Mouse (Mus musculus): ENCODE results near the gene Opn3. TPM values are rescaled to one million over a fixed set of nuclear protein-coding genes. Genes with fewer than 3 reads are reported as not detected.

The Opn3 gene
- total RNA-seq (2012; rRNA removed), result 1.5 and 2.5 TPM in 2 replicates

- Histone ChIP-seq H3K4me1 (ENCODE audit: control insufficient read depth in 2 of 2, insufficient read depth in 2 of 2, low read length in 2 of 2, poor library complexity in 1 of 2) (no peaks in the 10 kb centered on the region), H3K9ac (ENCODE audit: insufficient read depth, low read depth, low read length, poor library complexity, severe bottlenecking) (peak within 1 kb of the TSS; percentile 85), H3K9me3 (ENCODE audit: control insufficient read depth, insufficient read depth, low read depth, low read length) (no peaks in the 10 kb centered on the region), H3K27ac (ENCODE audit: insufficient read depth, low read depth, low read length, poor library complexity, severe bottlenecking) (peak within 1 kb of the TSS; percentile 54; the same call in 1 of the 2 replicates), H3K36me3 (ENCODE audit: control insufficient read depth, insufficient read depth, low read length, poor library complexity, severe bottlenecking) (peaks cover 5% of the 10 kb centered on the region), H3K4me3 (ENCODE audit: insufficient read depth in 1 of 2, low read depth in 1 of 2, low read length in 2 of 2, poor library complexity in 1 of 2, severe bottlenecking in 1 of 2) (peak within 1 kb of the TSS; percentile 72 to 95)
- TF ChIP-seq MAFK (IDR thresholded peaks at IDR 0.05; ENCODE audit: insufficient read depth, low read depth, low read length) (no peak), ZC3H11A (IDR thresholded peaks at IDR 0.05; ENCODE audit: borderline replicate concordance, low read depth, low read length) (no peak), HCFC1 (IDR thresholded peaks at IDR 0.05; ENCODE audit: borderline replicate concordance, insufficient read depth, low read length) (0 out of 2 replicates have a peak, but pooled peaks have one; percentile 45), ZNF384 (IDR thresholded peaks at IDR 0.05; ENCODE audit: low read depth, low read length) (no peak), CHD2 (IDR thresholded peaks at IDR 0.05; ENCODE audit: low read depth, low read length) (no peak)
- DNase-seq (ENCODE audit: low read depth, low spot score), result peak; percentile 96
- in situ Hi-C loops (cut with MboI; ENCODE audit: low sequenced_read_pairs in 2 of 2, unreplicated experiment in 2 of 2), result no loop called here
Measured at GRCm38 (mm10) chr1:175692246-175692996, at the start of gene Opn3, which contains the start of gene Chml. TSS of gene Opn3 (minus strand) at chr1:175692776. TSS of gene Chml (minus strand) at chr1:175692901.

GRCm38 (mm10) chr1:175725771-175726170, 33.2 kb upstream of the Opn3 start:
- DNase-seq (ENCODE audit: low read depth, low spot score), result no peak
- no peak for TF ChIP-seq ZNF384 (IDR thresholded peaks at IDR 0.05; ENCODE audit: low read depth, low read length)
- no peak for TF ChIP-seq ZC3H11A (IDR thresholded peaks at IDR 0.05; ENCODE audit: borderline replicate concordance, low read depth, low read length)
- Histone ChIP-seq H3K4me1 (ENCODE audit: control insufficient read depth in 2 of 2, insufficient read depth in 2 of 2, low read length in 2 of 2, poor library complexity in 1 of 2) (no peaks in the 10 kb centered on the region), H3K4me3 (ENCODE audit: insufficient read depth in 1 of 2, low read depth in 1 of 2, low read length in 2 of 2, poor library complexity in 1 of 2, severe bottlenecking in 1 of 2) (no peak overlapping the region), H3K9ac (ENCODE audit: insufficient read depth, low read depth, low read length, poor library complexity, severe bottlenecking) (no peak overlapping the region), H3K9me3 (ENCODE audit: control insufficient read depth, insufficient read depth, low read depth, low read length) (no peaks in the 10 kb centered on the region), H3K36me3 (ENCODE audit: control insufficient read depth, insufficient read depth, low read length, poor library complexity, severe bottlenecking) (no peaks in the 10 kb centered on the region), H3K27ac (ENCODE audit: insufficient read depth, low read depth, low read length, poor library complexity, severe bottlenecking) (no peak overlapping the region)
- in situ Hi-C loops (cut with MboI; ENCODE audit: low sequenced_read_pairs in 2 of 2, unreplicated experiment in 2 of 2), result no loop called here

- no peak for TF ChIP-seq HCFC1 (IDR thresholded peaks at IDR 0.05; ENCODE audit: borderline replicate concordance, insufficient read depth, low read length)
- TF ChIP-seq MAFK (IDR thresholded peaks at IDR 0.05; ENCODE audit: insufficient read depth, low read depth, low read length), result no peak
- TF ChIP-seq ZC3H11A (IDR thresholded peaks at IDR 0.05; ENCODE audit: borderline replicate concordance, low read depth, low read length), result no peak
- no peak for TF ChIP-seq ZNF384 (IDR thresholded peaks at IDR 0.05; ENCODE audit: low read depth, low read length)
- TF ChIP-seq CHD2 (IDR thresholded peaks at IDR 0.05; ENCODE audit: low read depth, low read length), result no peak
Measured at GRCm38 (mm10) chr1:175716832-175717231, 24.3 kb upstream of the Opn3 start.

GRCm38 (mm10) chr1:175712338-175712909, 19.8 kb upstream of the Opn3 start:
- in situ Hi-C loops (cut with MboI; ENCODE audit: low sequenced_read_pairs in 2 of 2, unreplicated experiment in 2 of 2), result no loop called here
- DNase-seq (ENCODE audit: low read depth, low spot score), result no peak
- peaks cover 0 to 5% of the 10 kb centered on the region in 2 experiments; a peak in 1 of 4 replicates for H3K4me1 ChIP-seq (ENCODE audit: control insufficient read depth in 2 of 2, insufficient read depth in 2 of 2, low read length in 2 of 2, poor library complexity in 1 of 2)
- no peak overlapping the region for H3K9ac ChIP-seq (ENCODE audit: insufficient read depth, low read depth, low read length, poor library complexity, severe bottlenecking)
- TF ChIP-seq HCFC1 (IDR thresholded peaks at IDR 0.05; ENCODE audit: borderline replicate concordance, insufficient read depth, low read length) (no peak), ZNF384 (IDR thresholded peaks at IDR 0.05; ENCODE audit: low read depth, low read length) (no peak), MAFK (IDR thresholded peaks at IDR 0.05; ENCODE audit: insufficient read depth, low read depth, low read length) (no peak), ZC3H11A (IDR thresholded peaks at IDR 0.05; ENCODE audit: borderline replicate concordance, low read depth, low read length) (no peak), CHD2 (IDR thresholded peaks at IDR 0.05; ENCODE audit: low read depth, low read length) (no peak)
- no peak overlapping the region for H3K4me3 ChIP-seq (ENCODE audit: insufficient read depth in 1 of 2, low read depth in 1 of 2, low read length in 2 of 2, poor library complexity in 1 of 2, severe bottlenecking in 1 of 2)
- no peaks in the 10 kb centered on the region for H3K36me3 ChIP-seq (ENCODE audit: control insufficient read depth, insufficient read depth, low read length, poor library complexity, severe bottlenecking)
- no peak overlapping the region; the same call in 1 of the 2 replicates for H3K27ac ChIP-seq (ENCODE audit: insufficient read depth, low read depth, low read length, poor library complexity, severe bottlenecking)
- H3K9me3 ChIP-seq (ENCODE audit: control insufficient read depth, insufficient read depth, low read depth, low read length), result no peaks in the 10 kb centered on the region

More at GRCm38 (mm10) chr1:175716832-175717231, 24.3 kb upstream of the Opn3 start:
- Histone ChIP-seq H3K9ac (ENCODE audit: insufficient read depth, low read depth, low read length, poor library complexity, severe bottlenecking) (no peak overlapping the region), H3K4me1 (ENCODE audit: control insufficient read depth in 2 of 2, insufficient read depth in 2 of 2, low read length in 2 of 2, poor library complexity in 1 of 2) (peaks cover 0 to 5% of the 10 kb centered on the region in 2 experiments; a peak in 1 of 4 replicates), H3K27ac (ENCODE audit: insufficient read depth, low read depth, low read length, poor library complexity, severe bottlenecking) (no peak overlapping the region), H3K36me3 (ENCODE audit: control insufficient read depth, insufficient read depth, low read length, poor library complexity, severe bottlenecking) (no peaks in the 10 kb centered on the region), H3K9me3 (ENCODE audit: control insufficient read depth, insufficient read depth, low read depth, low read length) (no peaks in the 10 kb centered on the region), H3K4me3 (ENCODE audit: insufficient read depth in 1 of 2, low read depth in 1 of 2, low read length in 2 of 2, poor library complexity in 1 of 2, severe bottlenecking in 1 of 2) (no peak overlapping the region)
- no peak for DNase-seq (ENCODE audit: low read depth, low spot score)
- in situ Hi-C loops (cut with MboI; ENCODE audit: low sequenced_read_pairs in 2 of 2, unreplicated experiment in 2 of 2), result no loop called here
